Mouse (Mus musculus): ENCODE measurements around the gene Prcd.

Gene Prcd

GRCm38 (mm10) chr11:116694250-116695193 is 41.2 kb downstream of the Prcd start:
- DNase-seq, result no peak

GRCm38 (mm10) chr11:116695194-116695880 is 42.0 kb downstream of the Prcd start:
- no peak for DNase-seq

- DNase-seq, result no peak
Observed at GRCm38 (mm10) chr11:116696426-116696825, 43.1 kb downstream of the Prcd start.

- DNase-seq, result no peak
Observed at GRCm38 (mm10) chr11:116697521-116697920, 44.2 kb downstream of the Prcd start.

GRCm38 (mm10) chr11:116701377-116701841 is 48.1 kb downstream of the Prcd start:
- DNase-seq, result no peak

- DNase-seq, result no peak
Observed at GRCm38 (mm10) chr11:116704336-116705035, 51.2 kb downstream of the Prcd start.

- no peak for DNase-seq
Observed at GRCm38 (mm10) chr11:116705204-116705608, 51.9 kb downstream of the Prcd start.

- no peak for DNase-seq
Observed at GRCm38 (mm10) chr11:116706363-116706762, 53.0 kb downstream of the Prcd start.

- no peak for DNase-seq
Observed at GRCm38 (mm10) chr11:116710171-116710570, 56.8 kb downstream of the Prcd start.

- no peak for DNase-seq
Observed at GRCm38 (mm10) chr11:116710793-116711192, 57.5 kb downstream of the Prcd start.

GRCm38 (mm10) chr11:116714052-116714451 is 60.7 kb downstream of the Prcd start:
- no peak for DNase-seq

Data from B cell, adult 2 months (primary cell).